Mouse (Mus musculus) ES-E14 (cell line): ENCODE measurements around the gene Rnf41.

Experiments used
- MAFK ChIP-seq: IDR thresholded peaks from 2 replicates; pipeline ENCODE4 v1.6.1; 2014; ENCODE audit warnings: mild to moderate bottlenecking, low read depth, low read length, inconsistent platforms; ENCODE audit not compliant: insufficient read depth
- ZC3H11A ChIP-seq: IDR thresholded peaks from 2 replicates; pipeline ENCODE4 v1.6.1; 2012; ENCODE audit warnings: low read depth, mild to moderate bottlenecking, inconsistent platforms, low read length, borderline replicate concordance

DNA sequence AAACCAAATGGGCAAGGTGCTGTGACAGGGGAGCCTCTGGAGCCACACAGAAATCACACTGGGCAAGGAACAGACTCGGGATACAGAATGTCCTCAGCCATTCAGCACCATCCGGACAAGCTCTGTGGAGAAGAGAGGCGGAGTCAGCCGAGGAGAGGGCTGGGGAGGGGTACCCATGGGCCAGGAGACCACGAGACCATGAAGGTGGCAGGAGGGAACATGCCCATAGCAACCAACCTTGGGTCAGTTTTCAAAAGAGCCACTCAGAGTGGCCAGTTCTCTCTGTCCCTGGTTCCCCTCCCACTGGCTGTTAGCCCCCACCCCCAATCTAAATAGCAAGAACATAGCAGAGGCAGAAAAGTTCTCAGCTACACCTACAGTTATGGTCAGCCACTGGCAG lies 79.5 kb downstream of the Rnf41 start:
- TF ChIP-seq MAFK (no peak), ZC3H11A (no peak)
